Mouse (Mus musculus) right cerebral cortex, postnatal 4 days (tissue): Measurements from ENCODE around the gene Dennd4a.
"Not testable (repeated sequence)": the region's sequence is repeated elsewhere in the genome, so short reads cannot be mapped to it uniquely, and the experiment has no call there.

ENCODE experiments used
- DNase-seq: peaks from one replicate; pipeline ENCODE4 v3.0.0-alpha.2; 2022

Gene Dennd4a

GRCm38 (mm10) chr9:64812475-64812860, 1.3 kb downstream of the Dennd4a start:
- no peak for DNase-seq

- DNase-seq: no peak
Measured at GRCm38 (mm10) chr9:64814273-64814672, 3.1 kb downstream of the Dennd4a start.

GRCm38 (mm10) chr9:64819686-64820085, 8.5 kb downstream of the Dennd4a start:
- not testable (repeated sequence) for DNase-seq

GRCm38 (mm10) chr9:64820086-64820795, 9.1 kb downstream of the Dennd4a start:
- DNase-seq: no peak

GRCm38 (mm10) chr9:64822235-64822634, 11.1 kb downstream of the Dennd4a start:
- no peak for DNase-seq

GRCm38 (mm10) chr9:64824389-64825008, 13.4 kb downstream of the Dennd4a start:
- no peak for DNase-seq

- DNase-seq: no peak
Measured at GRCm38 (mm10) chr9:64830092-64830618, 19.0 kb downstream of the Dennd4a start.

GRCm38 (mm10) chr9:64830641-64831040, 19.5 kb downstream of the Dennd4a start:
- no peak for DNase-seq

GRCm38 (mm10) chr9:64831760-64832159, 20.6 kb downstream of the Dennd4a start:
- no peak for DNase-seq

GRCm38 (mm10) chr9:64834418-64834817, 23.3 kb downstream of the Dennd4a start:
- DNase-seq: no peak

GRCm38 (mm10) chr9:64845355-64845754, 34.2 kb downstream of the Dennd4a start:
- no peak for DNase-seq

GRCm38 (mm10) chr9:64849548-64849947, 38.4 kb downstream of the Dennd4a start:
- no peak for DNase-seq

GRCm38 (mm10) chr9:64860083-64860482, 48.9 kb downstream of the Dennd4a start:
- DNase-seq: no peak

GRCm38 (mm10) chr9:64862687-64863086, 51.5 kb downstream of the Dennd4a start:
- no peak for DNase-seq

GRCm38 (mm10) chr9:64886008-64886407, 74.9 kb downstream of the Dennd4a start:
- no peak for DNase-seq

GRCm38 (mm10) chr9:64896605-64897004, 85.5 kb downstream of the Dennd4a start:
- no peak for DNase-seq

- no peak for DNase-seq
Measured at GRCm38 (mm10) chr9:64902866-64903265, 91.7 kb downstream of the Dennd4a start.

- DNase-seq: peak; percentile 82
Measured at GRCm38 (mm10) chr9:64903386-64903785, 92.2 kb downstream of the Dennd4a start.

- DNase-seq: no peak
Measured at GRCm38 (mm10) chr9:64904917-64905640, 93.9 kb downstream of the Dennd4a start.

- no peak for DNase-seq
Measured at GRCm38 (mm10) chr9:64907441-64907840, 96.3 kb downstream of the Dennd4a start.

GRCm38 (mm10) chr9:64913406-64913805, 102.3 kb downstream of the Dennd4a start:
- DNase-seq: no peak

GRCm38 (mm10) chr9:64913973-64914372, 102.8 kb downstream of the Dennd4a start:
- DNase-seq: no peak

GRCm38 (mm10) chr9:64914629-64915028, 103.5 kb downstream of the Dennd4a start:
- DNase-seq: no peak

GRCm38 (mm10) chr9:64918560-64918959, 107.4 kb downstream of the Dennd4a start:
- no peak for DNase-seq
